Mouse (Mus musculus) cerebellum, adult 2 months (tissue): Measurements from ENCODE around the gene Tm2d3. TPM values are rescaled to one million over a fixed set of nuclear protein-coding genes. Genes with fewer than 3 reads are reported as not detected.

Source experiments
- DNase-seq, 2 experiments: peaks; one replicate each; pipeline ENCODE4 v3.0.0; 2021
- H3K27ac ChIP-seq: fragments of 200-500 bp; 2 replicates; pipeline ENCODE4 v1.5.1; 2012; ENCODE audit warnings: low read length, control low read depth, inconsistent platforms; ENCODE audit not compliant: insufficient read depth
- H3K27me3 ChIP-seq: fragments of 200-500 bp; 2 replicates; pipeline ENCODE4 v1.6.1; 2012; ENCODE audit warnings: inconsistent platforms, mild to moderate bottlenecking, low read length, moderate library complexity; ENCODE audit not compliant: control insufficient read depth, insufficient read depth
- H3K4me1 ChIP-seq: fragments of 200-500 bp; 2 replicates; pipeline ENCODE4 v1.6.1; 2011; ENCODE audit warnings: low read length; ENCODE audit not compliant: control insufficient read depth, insufficient read depth
- H3K4me3 ChIP-seq: fragments of 200-500 bp; replicated peaks from 2 replicates; pipeline ENCODE3; 2011; ENCODE audit warnings: mild to moderate bottlenecking, low read depth, low read length, control low read depth; ENCODE audit not compliant: insufficient read depth
- CTCF ChIP-seq: fragments of 200-500 bp; IDR thresholded peaks from 2 replicates; pipeline ENCODE4 v1.5.1; 2011; ENCODE audit warnings: low read depth, mild to moderate bottlenecking, control low read depth, low read length, moderate library complexity, borderline replicate concordance; ENCODE audit not compliant: insufficient read depth
- POLR2A ChIP-seq: fragments of 200-500 bp; IDR thresholded peaks from 2 replicates; pipeline ENCODE4 v1.6.1; 2011; ENCODE audit warnings: low read length, control low read depth, borderline replicate concordance; ENCODE audit not compliant: insufficient read depth
- WGBS: fragments of 180-500 bp; shearing (Covaris S2); methylation state at CpG from one replicate; pipeline ENCODE4 v1.1.7; 2018; 5-methylcytosine and 5-hydroxymethylcytosine counted together
- polyA plus RNA-seq: library from polyadenylated mRNA; depleted of rRNA; stranded (reverse); fragments of >200 nt; gene quantifications from 2 replicates; pipeline ENCODE4 v1.2.3, GENCODE M21; 2012

Tm2d3 gene
- polyA plus RNA-seq, 1 experiment, result 151 TPM

DNA sequence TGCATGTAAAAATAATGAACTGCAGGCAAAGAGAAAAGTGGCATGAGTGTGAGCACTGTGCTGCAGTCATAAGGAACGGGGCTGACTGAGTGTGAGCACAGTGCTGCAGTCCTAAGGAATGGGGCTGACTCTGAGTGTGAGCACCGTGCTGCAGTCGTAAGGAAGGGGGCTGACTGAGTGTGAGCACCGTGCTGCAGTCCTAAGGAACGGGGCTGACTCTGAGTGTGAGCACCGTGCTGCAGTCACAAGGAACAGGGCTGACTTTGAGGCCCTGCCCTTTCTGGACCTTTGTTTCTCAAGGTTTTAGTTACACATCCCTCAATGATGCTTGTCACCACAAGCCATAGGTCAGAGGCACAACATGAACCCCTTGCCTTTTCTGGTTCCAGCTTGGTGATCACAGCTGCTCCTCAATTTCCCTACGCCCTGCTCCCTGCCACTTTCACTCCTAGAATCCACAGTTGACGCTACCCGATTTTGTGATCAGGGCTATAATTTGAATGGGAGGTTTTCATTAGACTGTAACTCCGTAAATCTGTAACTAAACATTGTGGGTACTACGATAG lies 27.7 kb upstream of the Tm2d3 start:
- 86% methylated on average over 11 of the region's 11 CpGs for WGBS
- TF ChIP-seq CTCF, result no peak
- TF ChIP-seq POLR2A, result no peak
- DNase-seq, result no peak
- Histone ChIP-seq H3K27ac (no peak overlapping the region), H3K27me3 (no peaks in the 10 kb centered on the region), H3K4me3 (no peak overlapping the region), H3K4me1 (no peaks in the 10 kb centered on the region)

DNA sequence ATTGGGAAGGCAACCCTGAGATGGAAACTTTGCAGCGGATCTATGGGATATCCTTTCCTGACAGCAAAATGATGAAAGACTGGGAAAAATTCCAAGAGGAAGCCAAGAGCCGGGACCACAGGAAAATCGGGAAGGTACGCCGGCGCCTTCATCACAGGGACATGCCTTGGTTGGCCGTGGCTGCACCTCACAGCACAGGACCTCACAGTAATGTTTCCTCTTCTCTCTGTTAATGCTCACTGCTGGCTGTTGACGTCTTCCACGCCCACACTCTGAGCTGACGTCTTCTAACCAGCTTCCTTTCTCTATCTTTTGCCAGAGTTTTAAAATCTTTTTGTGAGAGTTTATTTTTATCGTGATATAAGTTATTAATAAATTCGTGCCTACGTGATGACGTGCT lies 27.1 kb upstream of the Tm2d3 start:
- Histone ChIP-seq H3K4me1 (no peaks in the 10 kb centered on the region), H3K4me3 (no peak overlapping the region), H3K27me3 (no peaks in the 10 kb centered on the region), H3K27ac (no peak overlapping the region)
- DNase-seq, result no peak
- no peak for TF ChIP-seq CTCF
- TF ChIP-seq POLR2A, result no peak
- 84% methylated on average over 14 of the region's 14 CpGs for WGBS

DNA sequence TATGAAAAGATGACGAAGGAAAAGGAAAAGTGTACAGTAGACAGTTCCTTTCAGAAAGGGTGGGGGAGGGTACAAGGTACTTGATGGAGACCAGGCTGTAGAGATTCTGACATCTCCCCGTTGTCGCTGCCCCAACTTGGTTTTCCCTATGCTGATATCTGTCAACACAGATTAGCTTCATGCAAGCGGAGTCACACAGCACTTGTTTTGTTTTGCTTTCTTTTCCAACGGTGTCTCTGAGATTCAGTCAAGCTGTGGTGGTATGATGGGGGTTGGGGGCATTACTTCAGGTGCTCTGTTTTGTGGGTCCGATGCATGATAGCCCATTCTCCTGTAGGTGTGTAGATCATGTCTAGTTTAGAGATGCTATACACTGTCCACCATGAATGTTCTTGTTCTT lies 23.5 kb upstream of the Tm2d3 start:
- 80% methylated on average over 6 of the region's 6 CpGs for WGBS
- TF ChIP-seq POLR2A (no peak), CTCF (no peak)
- Histone ChIP-seq H3K4me3 (no peak overlapping the region), H3K27me3 (no peaks in the 10 kb centered on the region; the same call in 1 of the 2 replicates), H3K4me1 (no peaks in the 10 kb centered on the region), H3K27ac (no peak overlapping the region)
- DNase-seq, result no peak

GRCm38 (mm10) chr7:65678050-65678449 lies 12.9 kb upstream of the Tm2d3 start:
- no peak for DNase-seq
- H3K4me3 ChIP-seq, result no peak overlapping the region
- no peaks in the 10 kb centered on the region for H3K27me3 ChIP-seq
- H3K4me1 ChIP-seq, result no peaks in the 10 kb centered on the region
- TF ChIP-seq POLR2A, result no peak
- TF ChIP-seq CTCF, result no peak
- 84% methylated on average over 10 of the region's 10 CpGs for WGBS
- no peak overlapping the region for H3K27ac ChIP-seq

DNA sequence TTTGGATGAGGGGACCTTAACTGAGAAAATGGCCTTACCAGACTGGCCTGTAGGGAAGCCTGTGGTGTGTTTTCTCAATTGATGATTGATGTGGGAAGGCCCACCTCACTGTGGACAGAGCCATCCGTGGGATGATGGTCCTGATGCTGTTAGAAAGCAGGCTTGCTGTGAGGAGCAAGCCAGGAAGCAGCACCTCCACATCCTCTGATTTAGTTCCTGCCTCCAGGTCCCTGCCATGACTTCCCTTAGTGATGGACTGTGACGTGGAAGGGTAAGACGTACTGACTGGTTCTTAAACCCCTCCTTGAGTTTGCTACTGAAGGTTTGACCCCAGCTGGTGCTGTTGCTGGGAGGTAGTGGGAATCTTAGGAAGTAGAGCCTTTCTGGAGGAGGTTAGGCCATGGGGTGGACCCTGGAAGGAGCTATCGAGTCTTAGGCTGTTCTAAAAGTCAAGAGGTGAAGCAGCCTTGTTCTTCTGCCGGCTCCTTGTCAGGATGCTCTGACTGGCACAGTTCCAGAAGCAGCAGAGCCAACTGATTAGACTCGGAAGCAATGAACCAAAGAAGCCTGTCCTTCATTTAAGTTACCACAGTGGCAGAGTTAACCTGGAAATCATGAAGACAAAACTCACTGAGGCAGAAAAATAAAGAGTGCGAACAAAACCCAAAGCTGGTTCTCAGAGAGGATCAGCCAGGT lies 11.9 kb upstream of the Tm2d3 start:
- TF ChIP-seq POLR2A (no peak), CTCF (no peak)
- Histone ChIP-seq H3K4me1 (no peaks in the 10 kb centered on the region), H3K27me3 (no peaks in the 10 kb centered on the region), H3K27ac (no peak overlapping the region), H3K4me3 (no peak overlapping the region)
- WGBS, result 40% methylated on average over 7 of the region's 7 CpGs
- peak in 1 of 2 experiments; percentile 9 for DNase-seq

DNA sequence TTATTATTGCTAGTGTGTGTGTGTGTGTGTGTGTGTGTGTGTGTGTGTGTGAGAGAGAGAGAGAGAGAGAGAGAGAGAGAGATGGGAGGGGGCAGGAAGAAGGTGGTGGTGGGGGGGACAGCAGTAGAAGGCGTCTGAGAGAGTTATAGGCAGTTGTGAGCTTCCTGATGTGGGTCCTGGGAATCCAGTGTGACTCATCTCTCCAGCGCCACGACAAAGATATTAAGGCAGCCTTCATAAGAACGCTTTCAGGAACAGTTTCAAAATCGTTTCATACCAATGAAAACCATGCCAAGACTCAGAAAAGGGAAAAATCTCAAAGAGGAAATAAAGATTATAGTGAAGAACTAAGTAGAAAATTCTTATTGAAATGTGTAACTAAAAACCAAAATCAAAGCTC lies 9.8 kb upstream of the Tm2d3 start:
- no peak for DNase-seq

DNA sequence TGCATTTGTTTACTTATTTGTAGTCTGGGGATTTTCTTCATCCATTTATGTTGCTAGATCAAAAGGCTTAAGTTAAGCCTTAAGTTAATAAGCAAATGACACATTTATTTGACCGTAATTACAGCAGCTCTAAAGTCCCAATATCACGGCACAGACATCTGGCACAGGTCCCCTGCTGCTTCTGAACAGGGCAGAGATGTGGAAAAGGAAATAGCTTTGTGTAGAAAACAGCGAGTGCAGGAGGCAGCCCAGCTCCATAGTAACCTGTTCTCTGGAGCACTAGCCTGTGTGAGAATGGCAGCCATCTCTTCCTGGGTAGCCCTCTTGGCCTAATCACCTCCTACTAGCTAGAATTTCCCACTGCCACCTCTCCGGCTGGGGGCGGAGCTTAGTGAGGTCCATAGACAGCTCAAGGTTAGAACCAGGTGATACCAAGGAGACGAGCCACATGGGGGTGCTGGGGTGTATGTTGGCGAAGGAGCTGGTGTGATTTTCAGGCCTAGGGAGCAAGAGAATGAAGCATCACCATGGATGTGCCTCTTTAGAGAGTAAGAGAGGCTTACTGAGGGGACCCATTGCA lies 6.6 kb upstream of the Tm2d3 start:
- TF ChIP-seq POLR2A, result no peak
- no peak for TF ChIP-seq CTCF
- H3K27me3 ChIP-seq, result no peaks in the 10 kb centered on the region
- H3K4me3 ChIP-seq, result no peak overlapping the region
- no peak for DNase-seq
- no peaks in the 10 kb centered on the region for H3K4me1 ChIP-seq
- H3K27ac ChIP-seq, result no peak overlapping the region
- WGBS, result 58% methylated on average over 7 of the region's 7 CpGs

More for the DNA sequence above, 9.8 kb upstream of the Tm2d3 start:
- 74% methylated on average over 5 of the region's 5 CpGs for WGBS
- Histone ChIP-seq H3K27ac (no peak overlapping the region), H3K27me3 (no peaks in the 10 kb centered on the region), H3K4me3 (no peak overlapping the region), H3K4me1 (no peaks in the 10 kb centered on the region)
- TF ChIP-seq POLR2A (no peak), CTCF (no peak)

DNA sequence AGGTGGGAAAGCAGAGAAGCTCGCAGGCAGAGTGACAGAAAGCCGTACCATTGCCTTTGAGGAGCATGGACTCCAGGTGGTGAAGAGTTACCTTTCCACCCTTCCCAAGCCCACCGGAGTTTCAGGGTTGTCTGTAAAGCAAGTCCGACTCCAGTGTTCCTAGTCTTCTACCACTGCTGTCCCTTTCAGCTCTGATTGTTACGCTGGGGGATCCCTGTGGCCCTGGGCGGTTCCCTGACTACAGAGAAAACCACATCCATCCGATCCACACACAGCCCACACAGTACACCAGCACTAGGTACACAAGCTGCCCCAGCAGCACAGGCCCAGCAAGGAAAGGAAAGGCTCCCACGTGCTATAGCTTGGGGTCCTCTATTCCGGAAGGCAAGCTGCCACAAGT lies 4.3 kb upstream of the Tm2d3 start:
- Histone ChIP-seq H3K27me3 (0 out of 2 replicates have a peak, but pooled peaks cover 1% of the 10 kb centered on the region), H3K4me1 (no peaks in the 10 kb centered on the region), H3K4me3 (no peak overlapping the region), H3K27ac (no peak overlapping the region)
- TF ChIP-seq CTCF (no peak), POLR2A (no peak)
- WGBS, result 87% methylated on average over 9 of the region's 9 CpGs
- DNase-seq, result no peak
